Mouse (Mus musculus): ENCODE data around the gene Preb.

DNA sequence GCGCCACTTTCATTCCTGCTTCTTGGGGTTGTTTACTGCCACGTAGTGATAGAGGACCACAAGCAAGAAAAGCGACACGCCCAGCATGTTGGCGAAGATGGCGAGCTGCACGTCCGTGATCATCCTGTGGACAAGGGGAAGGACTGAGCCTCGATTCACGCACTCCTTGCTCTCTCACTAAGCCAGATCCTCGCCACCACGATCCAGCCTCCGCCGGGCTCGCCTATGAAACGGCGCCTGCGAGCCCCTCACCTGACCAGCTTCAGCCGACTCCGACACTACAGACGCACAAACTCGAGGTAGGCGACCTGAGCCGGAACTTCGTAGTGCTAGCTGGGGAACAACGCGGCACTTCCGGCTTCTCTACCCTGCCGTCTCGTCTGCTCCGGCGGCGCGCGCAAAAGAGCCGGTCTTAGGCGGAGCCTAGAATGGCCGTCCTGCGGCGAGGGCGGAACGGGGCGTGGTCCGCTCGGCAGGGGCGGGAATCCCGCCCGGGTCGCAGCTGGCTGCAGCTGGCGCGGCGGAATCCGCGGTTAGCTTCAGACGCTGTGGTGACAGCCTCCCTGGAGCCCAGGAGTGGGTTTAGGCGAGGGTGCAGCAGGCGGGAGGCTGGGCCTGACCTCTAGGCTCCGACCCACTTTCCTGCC, 52.6 kb downstream of the Preb start, which contains the start of gene Ost4:
- TF ChIP-seq CTCF (IDR thresholded peaks at IDR 0.05; ENCODE audit: low read depth, low read length) (no peak), POLR2A (IDR thresholded peaks at IDR 0.05; ENCODE audit: borderline replicate concordance, low read depth, low read length) (peak; percentile 9; the same call in 1 of the 2 replicates)

Data from bone marrow macrophage, adult 2 months (primary cell).